Mouse (Mus musculus) neural tube, embryonic 15.5 days (tissue): ENCODE data around the gene Cyfip1. TPM values are rescaled to one million over a fixed set of nuclear protein-coding genes. Genes with fewer than 3 reads are reported as not detected.
"Not testable (repeated sequence)": the region's sequence is repeated elsewhere in the genome, so short reads cannot be mapped to it uniquely, and the experiment has no call there.

Experiments
- ATAC-seq: fragments of 200-750 bp; cut with Nextera tagmentation; 2 replicates; pipeline ENCODE4 v1.8.0; 2017; ENCODE audit warnings: mild to moderate bottlenecking, moderate TSS enrichment, moderate library complexity; ENCODE audit not compliant: low FRiP score
- H3K27ac ChIP-seq: fragments of 300-500 bp; sonication (generic); replicated peaks from 2 replicates; pipeline ENCODE4 v1.5.1; 2015; ENCODE audit warnings: mild to moderate bottlenecking, inconsistent platforms
- H3K27me3 ChIP-seq: fragments of 300-500 bp; sonication (generic); replicated peaks from 2 replicates; pipeline ENCODE4 v1.6.1; 2015; ENCODE audit warnings: inconsistent platforms
- H3K36me3 ChIP-seq: fragments of 300-500 bp; sonication (generic); 2 replicates; pipeline ENCODE4 v1.6.1; 2015; ENCODE audit warnings: inconsistent platforms
- H3K4me1 ChIP-seq: fragments of 300-500 bp; sonication (generic); 2 replicates; pipeline ENCODE4 v1.6.1; 2015; ENCODE audit warnings: inconsistent platforms
- H3K4me2 ChIP-seq: fragments of 300-500 bp; sonication (generic); 2 replicates; pipeline ENCODE4 v1.6.1; 2015; ENCODE audit warnings: inconsistent platforms, mild to moderate bottlenecking, moderate library complexity
- H3K4me3 ChIP-seq: fragments of 300-500 bp; sonication (generic); replicated peaks from 2 replicates; pipeline ENCODE4 v1.5.1; 2015; ENCODE audit warnings: mild to moderate bottlenecking, inconsistent platforms
- H3K9ac ChIP-seq: fragments of 300-500 bp; sonication (generic); replicated peaks from 2 replicates; pipeline ENCODE4 v1.6.1; 2015; ENCODE audit warnings: mild to moderate bottlenecking, inconsistent platforms
- H3K9me3 ChIP-seq: fragments of 300-500 bp; sonication (generic); replicated peaks from 2 replicates; pipeline ENCODE4 v1.6.1; 2016; ENCODE audit warnings: inconsistent platforms
- WGBS: fragments of 180-500 bp; shearing (Covaris S2); methylation state at CpG from one replicate; pipeline ENCODE4 v1.1.7; 2015; ENCODE audit warnings: mixed read lengths; 5-methylcytosine and 5-hydroxymethylcytosine counted together
- polyA plus RNA-seq: library from polyadenylated mRNA; unstranded; fragments of >200 nt; fragmentation: Nextera tagmentation; extraction: Ambion mirVana; gene quantifications from 2 replicates; pipeline ENCODE4 v1.2.1, GENCODE M21; 2015

Gene Cyfip1
- polyA plus RNA-seq, 1 experiment from 2014 or later = 39.0 TPM

GRCm38 (mm10) chr7:55903766-55904165 is 62.2 kb downstream of the Cyfip1 start:
- H3K4me2 ChIP-seq = no peak overlapping the region
- no peak overlapping the region for H3K4me3 ChIP-seq
- ATAC-seq = no peak
- no peaks in the 10 kb centered on the region for H3K27me3 ChIP-seq
- no peaks in the 10 kb centered on the region for H3K4me1 ChIP-seq
- no peak overlapping the region for H3K9ac ChIP-seq
- peaks cover 72% of the 10 kb centered on the region for H3K36me3 ChIP-seq
- no peak overlapping the region for H3K27ac ChIP-seq
- 86% methylated on average over 5 of the region's 5 CpGs for WGBS
- no peaks in the 10 kb centered on the region for H3K9me3 ChIP-seq

- H3K27ac ChIP-seq = no peak overlapping the region
- H3K9me3 ChIP-seq = no peaks in the 10 kb centered on the region
- peaks cover 68% of the 10 kb centered on the region for H3K36me3 ChIP-seq
- H3K4me3 ChIP-seq = no peak overlapping the region
- no peak overlapping the region for H3K4me2 ChIP-seq
- no peaks in the 10 kb centered on the region for H3K27me3 ChIP-seq
- WGBS = 80% methylated on average over 2 of the region's 2 CpGs
- no peaks in the 10 kb centered on the region for H3K4me1 ChIP-seq
- ATAC-seq = no peak
- no peak overlapping the region for H3K9ac ChIP-seq
Observed at GRCm38 (mm10) chr7:55905449-55905848, 63.9 kb downstream of the Cyfip1 start.

- WGBS = 89% methylated on average over 1 of the region's 1 CpGs
- Histone ChIP-seq H3K4me3 (no peak overlapping the region), H3K4me1 (no peaks in the 10 kb centered on the region), H3K27ac (no peak overlapping the region), H3K4me2 (no peak overlapping the region), H3K27me3 (no peaks in the 10 kb centered on the region), H3K9ac (no peak overlapping the region), H3K9me3 (no peaks in the 10 kb centered on the region), H3K36me3 (peaks cover 67% of the 10 kb centered on the region)
- ATAC-seq = no peak
Observed at GRCm38 (mm10) chr7:55909519-55909918, 68.0 kb downstream of the Cyfip1 start.

- WGBS = 83% methylated on average over 2 of the region's 2 CpGs
- ATAC-seq = no peak
- no peaks in the 10 kb centered on the region for H3K4me1 ChIP-seq
- H3K9ac ChIP-seq = no peak overlapping the region
- H3K27ac ChIP-seq = no peak overlapping the region
- no peaks in the 10 kb centered on the region for H3K27me3 ChIP-seq
- peaks cover 69% of the 10 kb centered on the region for H3K36me3 ChIP-seq
- no peaks in the 10 kb centered on the region for H3K9me3 ChIP-seq
- no peak overlapping the region for H3K4me2 ChIP-seq
- H3K4me3 ChIP-seq = no peak overlapping the region
Observed at GRCm38 (mm10) chr7:55910356-55910755, 68.8 kb downstream of the Cyfip1 start.

GRCm38 (mm10) chr7:55911371-55911770 is 69.8 kb downstream of the Cyfip1 start:
- H3K27ac ChIP-seq = no peak overlapping the region
- no peak overlapping the region for H3K4me3 ChIP-seq
- H3K36me3 ChIP-seq = peaks cover 66% of the 10 kb centered on the region
- WGBS = 78% methylated on average over 8 of the region's 8 CpGs
- H3K4me2 ChIP-seq = no peak overlapping the region
- no peaks in the 10 kb centered on the region for H3K4me1 ChIP-seq
- no peaks in the 10 kb centered on the region for H3K27me3 ChIP-seq
- no peak for ATAC-seq
- no peak overlapping the region for H3K9ac ChIP-seq
- no peaks in the 10 kb centered on the region for H3K9me3 ChIP-seq

GRCm38 (mm10) chr7:55912118-55912517 is 70.6 kb downstream of the Cyfip1 start:
- 95% methylated on average over 5 of the region's 5 CpGs for WGBS
- Histone ChIP-seq H3K4me1 (no peaks in the 10 kb centered on the region), H3K36me3 (peaks cover 72% of the 10 kb centered on the region), H3K4me2 (no peak overlapping the region), H3K9ac (no peak overlapping the region), H3K27me3 (no peaks in the 10 kb centered on the region), H3K9me3 (no peaks in the 10 kb centered on the region), H3K27ac (no peak overlapping the region), H3K4me3 (no peak overlapping the region)
- no peak for ATAC-seq

GRCm38 (mm10) chr7:55918365-55918764 is 76.8 kb downstream of the Cyfip1 start:
- H3K27ac ChIP-seq, H3K4me1 ChIP-seq, H3K9me3 ChIP-seq, H3K27me3 ChIP-seq, H3K9ac ChIP-seq, H3K4me3 ChIP-seq, ATAC-seq, H3K4me2 ChIP-seq: not testable (repeated sequence)
- peaks cover 81% of the 10 kb centered on the region for H3K36me3 ChIP-seq
- WGBS = 96% methylated on average over 11 of the region's 11 CpGs

- Histone ChIP-seq H3K27ac (no peak overlapping the region), H3K27me3 (no peaks in the 10 kb centered on the region), H3K9me3 (no peaks in the 10 kb centered on the region), H3K4me2 (no peak overlapping the region), H3K4me3 (no peak overlapping the region), H3K4me1 (no peaks in the 10 kb centered on the region), H3K9ac (no peak overlapping the region), H3K36me3 (peaks cover 63% of the 10 kb centered on the region)
- 87% methylated on average over 4 of the region's 4 CpGs for WGBS
- no peak for ATAC-seq
Observed at GRCm38 (mm10) chr7:55927262-55927661, 85.7 kb downstream of the Cyfip1 start.

GRCm38 (mm10) chr7:55928649-55929048 is 87.1 kb downstream of the Cyfip1 start:
- Histone ChIP-seq H3K4me2 (no peak overlapping the region), H3K4me1 (no peaks in the 10 kb centered on the region), H3K27ac (no peak overlapping the region), H3K9me3 (no peaks in the 10 kb centered on the region), H3K9ac (no peak overlapping the region), H3K36me3 (peaks cover 54% of the 10 kb centered on the region), H3K27me3 (no peaks in the 10 kb centered on the region), H3K4me3 (no peak overlapping the region)
- 88% methylated on average over 2 of the region's 2 CpGs for WGBS
- no peak for ATAC-seq

GRCm38 (mm10) chr7:55935025-55935424 is 93.5 kb downstream of the Cyfip1 start:
- no peaks in the 10 kb centered on the region for H3K9me3 ChIP-seq
- no peaks in the 10 kb centered on the region for H3K27me3 ChIP-seq
- no peak overlapping the region for H3K4me2 ChIP-seq
- no peak overlapping the region for H3K9ac ChIP-seq
- 97% methylated on average over 2 of the region's 2 CpGs for WGBS
- peaks cover 16% of the 10 kb centered on the region for H3K36me3 ChIP-seq
- H3K27ac ChIP-seq = no peak overlapping the region
- no peaks in the 10 kb centered on the region for H3K4me1 ChIP-seq
- H3K4me3 ChIP-seq = no peak overlapping the region
- no peak for ATAC-seq

GRCm38 (mm10) chr7:55938341-55938740 is 96.8 kb downstream of the Cyfip1 start:
- no peaks in the 10 kb centered on the region for H3K4me1 ChIP-seq
- H3K9ac ChIP-seq = no peak overlapping the region
- H3K4me3 ChIP-seq = no peak overlapping the region
- no peak overlapping the region for H3K4me2 ChIP-seq
- H3K9me3 ChIP-seq = no peaks in the 10 kb centered on the region
- H3K27ac ChIP-seq = no peak overlapping the region
- ATAC-seq = no peak
- H3K36me3 ChIP-seq = peaks cover 8% of the 10 kb centered on the region; the same call in 1 of the 2 replicates
- no peaks in the 10 kb centered on the region for H3K27me3 ChIP-seq
- WGBS = 94% methylated on average over 4 of the region's 4 CpGs

GRCm38 (mm10) chr7:55956054-55956453 is 114.5 kb downstream of the Cyfip1 start:
- Histone ChIP-seq H3K4me1 (peaks cover 10% of the 10 kb centered on the region), H3K27me3 (no peaks in the 10 kb centered on the region), H3K9ac (no peak overlapping the region), H3K4me2 (no peak overlapping the region), H3K27ac (no peak overlapping the region), H3K4me3 (no peak overlapping the region), H3K9me3 (no peaks in the 10 kb centered on the region), H3K36me3 (peaks cover 9% of the 10 kb centered on the region)
- WGBS = over 99% methylated on average over 2 of the region's 2 CpGs
- no peak for ATAC-seq

GRCm38 (mm10) chr7:55957178-55957577 is 115.6 kb downstream of the Cyfip1 start:
- Histone ChIP-seq H3K4me1 (peaks cover 11% of the 10 kb centered on the region), H3K4me2 (no peak overlapping the region), H3K9ac (no peak overlapping the region), H3K27me3 (no peaks in the 10 kb centered on the region), H3K36me3 (peaks cover 9% of the 10 kb centered on the region), H3K27ac (no peak overlapping the region), H3K9me3 (no peaks in the 10 kb centered on the region), H3K4me3 (no peak overlapping the region)
- no peak for ATAC-seq
- 73% methylated on average over 3 of the region's 3 CpGs for WGBS
